Mouse (Mus musculus) forebrain, embryonic 15.5 days (tissue): ENCODE measurements around the gene Rundc3a. TPM values are rescaled to one million over a fixed set of nuclear protein-coding genes. Genes with fewer than 3 reads are reported as not detected.

ENCODE experiments used
- ATAC-seq: fragments of 200-750 bp; cut with Nextera tagmentation; replicated peaks from 2 replicates; pipeline ENCODE4 v1.8.0; 2017; ENCODE audit warnings: mild to moderate bottlenecking, moderate TSS enrichment, moderate library complexity
- H3K27ac ChIP-seq: fragments of 300-500 bp; sonication (generic); replicated peaks from 2 replicates; pipeline ENCODE4 v1.5.1; 2015; ENCODE audit warnings: mild to moderate bottlenecking, inconsistent platforms
- H3K27me3 ChIP-seq: fragments of 300-500 bp; sonication (generic); 2 replicates; pipeline ENCODE4 v1.6.1; 2015; ENCODE audit warnings: inconsistent platforms
- H3K36me3 ChIP-seq: fragments of 300-500 bp; sonication (generic); 2 replicates; pipeline ENCODE4 v1.6.1; 2015; ENCODE audit warnings: mild to moderate bottlenecking, inconsistent platforms
- H3K4me1 ChIP-seq: fragments of 300-500 bp; sonication (generic); 2 replicates; pipeline ENCODE4 v1.6.1; 2015; ENCODE audit warnings: inconsistent platforms
- H3K4me2 ChIP-seq: fragments of 300-500 bp; sonication (generic); replicated peaks from 2 replicates; pipeline ENCODE4 v1.6.1; 2015; ENCODE audit warnings: mild to moderate bottlenecking, inconsistent platforms
- H3K4me3 ChIP-seq: fragments of 300-500 bp; sonication (generic); 2 replicates; pipeline ENCODE4 v1.5.1; 2015; ENCODE audit warnings: mild to moderate bottlenecking, inconsistent platforms
- H3K9ac ChIP-seq: fragments of 300-500 bp; sonication (generic); replicated peaks from 2 replicates; pipeline ENCODE4 v1.6.1; 2015; ENCODE audit warnings: mild to moderate bottlenecking, inconsistent platforms
- H3K9me3 ChIP-seq: fragments of 300-500 bp; sonication (generic); 2 replicates; pipeline ENCODE4 v1.6.1; 2016; ENCODE audit warnings: inconsistent platforms
- WGBS: fragments of 180-500 bp; shearing (Covaris S2); methylation state at CpG from one replicate; pipeline ENCODE4 v1.1.7; 2015; ENCODE audit warnings: mixed read lengths; 5-methylcytosine and 5-hydroxymethylcytosine counted together
- polyA plus RNA-seq: library from polyadenylated mRNA; unstranded; fragments of >200 nt; fragmentation: Nextera tagmentation; extraction: Ambion mirVana; gene quantifications from 2 replicates; pipeline ENCODE4 v1.2.1, GENCODE M21; 2015

The Rundc3a gene
- polyA plus RNA-seq, 1 experiment from 2014 or later = 149 TPM

GRCm38 (mm10) chr11:102434816-102435705, 41.9 kb downstream of the Rundc3a start:
- no peak overlapping the region for H3K4me3 ChIP-seq
- H3K27ac ChIP-seq = no peak overlapping the region
- peaks cover 43% of the 10 kb centered on the region for H3K36me3 ChIP-seq
- peaks cover 52% of the 10 kb centered on the region for H3K4me1 ChIP-seq
- no peaks in the 10 kb centered on the region for H3K9me3 ChIP-seq
- H3K9ac ChIP-seq = no peak overlapping the region
- no peak for ATAC-seq
- no peak overlapping the region for H3K4me2 ChIP-seq
- WGBS = 92% methylated on average over 11 of the region's 11 CpGs
- no peaks in the 10 kb centered on the region for H3K27me3 ChIP-seq

GRCm38 (mm10) chr11:102435754-102436470, 42.7 kb downstream of the Rundc3a start:
- ATAC-seq = no peak
- no peak overlapping the region for H3K27ac ChIP-seq
- H3K27me3 ChIP-seq = no peaks in the 10 kb centered on the region
- H3K9ac ChIP-seq = no peak overlapping the region
- H3K4me3 ChIP-seq = no peak overlapping the region
- H3K9me3 ChIP-seq = no peaks in the 10 kb centered on the region
- H3K36me3 ChIP-seq = peaks cover 50% of the 10 kb centered on the region
- WGBS = 93% methylated on average over 18 of the region's 18 CpGs
- H3K4me2 ChIP-seq = no peak overlapping the region
- peaks cover 46% of the 10 kb centered on the region for H3K4me1 ChIP-seq

GRCm38 (mm10) chr11:102436471-102436790, 43.2 kb downstream of the Rundc3a start:
- no peak overlapping the region for H3K4me3 ChIP-seq
- no peak overlapping the region for H3K4me2 ChIP-seq
- H3K27ac ChIP-seq = no peak overlapping the region
- H3K4me1 ChIP-seq = peaks cover 42% of the 10 kb centered on the region
- peaks cover 56% of the 10 kb centered on the region for H3K36me3 ChIP-seq
- H3K9me3 ChIP-seq = no peaks in the 10 kb centered on the region
- no peak for ATAC-seq
- no peaks in the 10 kb centered on the region for H3K27me3 ChIP-seq
- 82% methylated on average over 10 of the region's 10 CpGs for WGBS
- H3K9ac ChIP-seq = no peak overlapping the region

- Histone ChIP-seq H3K4me3 (peak overlapping the region; percentile 27), H3K9me3 (no peaks in the 10 kb centered on the region), H3K27me3 (no peaks in the 10 kb centered on the region), H3K36me3 (peaks cover 65% of the 10 kb centered on the region), H3K27ac (peak overlapping the region; percentile 19; the same call in 1 of the 2 replicates), H3K9ac (peak overlapping the region; percentile 29), H3K4me1 (peaks cover 38% of the 10 kb centered on the region), H3K4me2 (peak overlapping the region; percentile 43)
- WGBS = 4% methylated on average over 87 of the region's 87 CpGs
- peak; percentile 24; the same call in 1 of the 2 replicates for ATAC-seq
Observed at GRCm38 (mm10) chr11:102437120-102438061, 44.2 kb downstream of the Rundc3a start.

GRCm38 (mm10) chr11:102438212-102439092, 45.2 kb downstream of the Rundc3a start:
- H3K36me3 ChIP-seq = peaks cover 74% of the 10 kb centered on the region
- no peaks in the 10 kb centered on the region for H3K27me3 ChIP-seq
- H3K4me2 ChIP-seq = peak overlapping the region; percentile 43
- peak overlapping the region; percentile 29; the same call in 1 of the 2 replicates for H3K9ac ChIP-seq
- peak overlapping the region; percentile 27 for H3K4me3 ChIP-seq
- peak; percentile 25 for ATAC-seq
- WGBS = 9% methylated on average over 77 of the region's 77 CpGs
- H3K27ac ChIP-seq = peak overlapping the region; percentile 25
- H3K9me3 ChIP-seq = no peaks in the 10 kb centered on the region
- peaks cover 34% of the 10 kb centered on the region for H3K4me1 ChIP-seq

- H3K27me3 ChIP-seq = no peaks in the 10 kb centered on the region
- no peak for ATAC-seq
- H3K4me1 ChIP-seq = peaks cover 38% of the 10 kb centered on the region
- peaks cover 79% of the 10 kb centered on the region for H3K36me3 ChIP-seq
- no peaks in the 10 kb centered on the region for H3K9me3 ChIP-seq
- 73% methylated on average over 14 of the region's 14 CpGs for WGBS
- peak overlapping the region; percentile 25; the same call in 1 of the 2 replicates for H3K27ac ChIP-seq
- no peak overlapping the region for H3K4me2 ChIP-seq
- no peak overlapping the region for H3K4me3 ChIP-seq
- no peak overlapping the region for H3K9ac ChIP-seq
Observed at GRCm38 (mm10) chr11:102439093-102440082, 46.2 kb downstream of the Rundc3a start.

DNA sequence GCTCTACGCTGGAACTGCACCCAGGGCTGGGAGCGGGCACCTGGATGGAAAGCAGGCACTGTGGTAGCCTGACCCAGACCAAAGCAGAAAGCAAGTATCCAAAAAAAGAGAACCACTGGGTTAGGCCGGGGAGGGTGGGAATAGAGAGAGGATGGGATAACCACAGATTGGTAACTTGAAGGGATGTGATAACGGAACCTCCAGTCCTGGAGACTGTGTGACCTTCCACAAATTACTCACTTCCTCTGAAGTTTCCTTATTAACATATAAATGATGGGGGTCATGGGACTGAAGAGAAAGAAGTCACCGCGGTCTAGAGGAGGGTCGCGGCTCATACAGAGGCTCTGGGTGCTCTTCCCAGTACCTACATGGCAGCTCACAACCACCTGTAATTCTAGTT, 47.1 kb downstream of the Rundc3a start:
- Histone ChIP-seq H3K9me3 (no peaks in the 10 kb centered on the region), H3K27ac (no peak overlapping the region), H3K4me3 (no peak overlapping the region), H3K27me3 (no peaks in the 10 kb centered on the region), H3K4me1 (peaks cover 47% of the 10 kb centered on the region), H3K4me2 (no peak overlapping the region), H3K36me3 (peaks cover 71% of the 10 kb centered on the region), H3K9ac (no peak overlapping the region)
- ATAC-seq = no peak
- WGBS = 91% methylated on average over 8 of the region's 8 CpGs

DNA sequence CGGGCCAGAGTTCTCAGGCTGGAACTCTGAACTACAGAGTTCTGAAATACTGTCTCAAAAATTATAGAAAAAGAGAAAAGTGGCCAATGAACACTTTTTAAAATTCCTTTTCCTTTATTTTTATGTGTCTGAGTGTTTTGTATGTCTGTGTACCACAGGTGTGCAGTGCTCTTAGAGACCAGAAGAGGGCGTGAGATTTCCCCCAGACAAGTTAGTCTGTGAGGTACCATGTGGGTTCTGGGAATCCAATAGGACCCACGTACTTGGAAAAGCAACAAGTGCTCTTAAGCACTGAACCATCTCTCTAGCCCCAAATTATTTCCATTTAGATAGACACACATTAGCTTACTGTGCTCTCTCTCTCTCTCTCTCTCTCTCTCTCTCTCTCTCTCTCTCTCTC, 48.2 kb downstream of the Rundc3a start:
- no peak overlapping the region for H3K9ac ChIP-seq
- no peak for ATAC-seq
- WGBS = 80% methylated on average over 3 of the region's 3 CpGs
- H3K9me3 ChIP-seq = no peaks in the 10 kb centered on the region
- peaks cover 56% of the 10 kb centered on the region for H3K4me1 ChIP-seq
- no peak overlapping the region for H3K4me2 ChIP-seq
- peaks cover 60% of the 10 kb centered on the region for H3K36me3 ChIP-seq
- H3K4me3 ChIP-seq = no peak overlapping the region
- H3K27ac ChIP-seq = no peak overlapping the region
- no peaks in the 10 kb centered on the region for H3K27me3 ChIP-seq

DNA sequence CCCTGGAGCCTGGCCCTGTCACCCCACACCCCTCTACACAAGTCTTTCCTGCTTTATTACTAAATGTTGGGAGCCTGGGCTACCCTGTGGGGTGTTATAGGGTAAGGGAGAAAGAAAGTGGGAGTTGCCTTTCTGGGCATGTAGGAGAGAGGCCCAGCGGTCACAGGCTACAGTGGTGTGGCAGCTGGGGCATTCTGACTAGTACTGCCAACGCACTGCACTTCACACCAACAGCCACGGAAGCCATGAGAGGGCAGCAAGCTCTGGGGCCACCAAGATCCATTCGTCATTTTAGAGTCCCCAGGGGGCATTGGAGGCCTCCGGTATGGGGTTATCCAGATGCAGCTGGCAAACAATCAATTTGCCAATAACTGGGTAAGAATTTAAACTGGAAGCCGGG, 48.9 kb downstream of the Rundc3a start:
- peaks cover 54% of the 10 kb centered on the region for H3K4me1 ChIP-seq
- ATAC-seq = no peak
- H3K36me3 ChIP-seq = peaks cover 55% of the 10 kb centered on the region
- no peak overlapping the region for H3K9ac ChIP-seq
- H3K27me3 ChIP-seq = no peaks in the 10 kb centered on the region
- WGBS = 94% methylated on average over 6 of the region's 6 CpGs
- no peak overlapping the region for H3K27ac ChIP-seq
- H3K9me3 ChIP-seq = no peaks in the 10 kb centered on the region
- no peak overlapping the region for H3K4me3 ChIP-seq
- H3K4me2 ChIP-seq = no peak overlapping the region

DNA sequence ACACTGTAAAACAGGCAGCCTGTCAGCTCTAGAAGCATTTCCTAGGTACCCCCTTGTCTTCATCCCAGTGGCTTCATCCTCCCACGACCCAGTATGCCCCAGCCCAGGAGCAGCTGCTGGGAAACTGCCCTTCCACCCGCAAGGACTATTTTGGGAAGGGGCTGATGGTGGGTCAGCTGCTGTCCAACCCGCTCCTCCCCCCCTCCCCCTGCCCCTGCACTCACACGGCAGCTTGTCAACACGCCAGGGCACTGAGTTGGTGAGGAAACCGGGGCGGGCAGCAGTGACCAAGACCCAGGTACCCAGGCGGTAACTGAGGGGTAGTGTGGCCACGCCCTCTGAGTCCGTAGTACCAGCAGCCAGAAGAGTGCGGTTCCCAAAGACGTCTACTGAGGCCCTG, 50.5 kb downstream of the Rundc3a start:
- Histone ChIP-seq H3K27ac (no peak overlapping the region), H3K4me2 (no peak overlapping the region), H3K9ac (no peak overlapping the region), H3K4me1 (peaks cover 49% of the 10 kb centered on the region), H3K27me3 (no peaks in the 10 kb centered on the region), H3K9me3 (no peaks in the 10 kb centered on the region), H3K4me3 (no peak overlapping the region), H3K36me3 (peaks cover 49% of the 10 kb centered on the region)
- 70% methylated on average over 12 of the region's 12 CpGs for WGBS
- no peak for ATAC-seq
